Mouse (Mus musculus) myocyte (in vitro differentiated cells): ENCODE results near the gene Zbtb49.
A peak's percentile ranks its signal among the peaks of the same experiment; 100 is the strongest.

Source experiments
- CEBPB ChIP-seq: IDR thresholded peaks from 2 replicates; pipeline ENCODE4 v1.6.1; 2011; ENCODE audit warnings: mild to moderate bottlenecking, moderate library complexity; ENCODE audit not compliant: poor library complexity, insufficient read depth, severe bottlenecking
- MAX ChIP-seq: IDR thresholded peaks from one replicate; pipeline ENCODE4 v1.6.1; 2011; ENCODE audit warnings: low read depth, mild to moderate bottlenecking, control low read depth
- MYOD1 ChIP-seq, 3 experiments: IDR thresholded peaks; one replicate each; pipeline ENCODE4 v1.6.1; 2011; ENCODE audit warnings: control low read depth in 2 of 3, low read depth in 2 of 3, mild to moderate bottlenecking in 2 of 3, moderate library complexity in 1 of 3; ENCODE audit not compliant: insufficient read length in 2 of 3, control insufficient read depth in 1 of 3
- MYOG ChIP-seq, 3 experiments: IDR thresholded peaks; one replicate each; pipeline ENCODE4 v1.6.1; 2011; ENCODE audit warnings: control low read depth in 2 of 3, low read depth in 2 of 3, mild to moderate bottlenecking in 2 of 3; ENCODE audit not compliant: insufficient read length in 2 of 3, control insufficient read depth in 1 of 3, insufficient read depth in 1 of 3
- POLR2A ChIP-seq: IDR thresholded peaks from one replicate; pipeline ENCODE4 v1.6.1; 2011; ENCODE audit warnings: low read depth, mild to moderate bottlenecking, control low read depth, moderate library complexity; ENCODE audit not compliant: insufficient read length
- POLR2AphosphoS2 ChIP-seq: IDR thresholded peaks from one replicate; pipeline ENCODE4 v1.6.1; 2011; ENCODE audit warnings: low read depth, control low read depth; ENCODE audit not compliant: insufficient read length
- TCF12 ChIP-seq: IDR thresholded peaks from one replicate; pipeline ENCODE4 v1.6.1; 2011; ENCODE audit warnings: mild to moderate bottlenecking, control low read depth; ENCODE audit not compliant: poor library complexity, insufficient read depth, severe bottlenecking
- TCF3 ChIP-seq: IDR thresholded peaks from one replicate; pipeline ENCODE4 v1.6.1; 2011; ENCODE audit warnings: low read depth, control low read depth; ENCODE audit not compliant: insufficient read length
- USF1 ChIP-seq: IDR thresholded peaks from one replicate; pipeline ENCODE4 v1.6.1; 2011; ENCODE audit warnings: low read depth, mild to moderate bottlenecking, control low read depth, moderate library complexity

DNA sequence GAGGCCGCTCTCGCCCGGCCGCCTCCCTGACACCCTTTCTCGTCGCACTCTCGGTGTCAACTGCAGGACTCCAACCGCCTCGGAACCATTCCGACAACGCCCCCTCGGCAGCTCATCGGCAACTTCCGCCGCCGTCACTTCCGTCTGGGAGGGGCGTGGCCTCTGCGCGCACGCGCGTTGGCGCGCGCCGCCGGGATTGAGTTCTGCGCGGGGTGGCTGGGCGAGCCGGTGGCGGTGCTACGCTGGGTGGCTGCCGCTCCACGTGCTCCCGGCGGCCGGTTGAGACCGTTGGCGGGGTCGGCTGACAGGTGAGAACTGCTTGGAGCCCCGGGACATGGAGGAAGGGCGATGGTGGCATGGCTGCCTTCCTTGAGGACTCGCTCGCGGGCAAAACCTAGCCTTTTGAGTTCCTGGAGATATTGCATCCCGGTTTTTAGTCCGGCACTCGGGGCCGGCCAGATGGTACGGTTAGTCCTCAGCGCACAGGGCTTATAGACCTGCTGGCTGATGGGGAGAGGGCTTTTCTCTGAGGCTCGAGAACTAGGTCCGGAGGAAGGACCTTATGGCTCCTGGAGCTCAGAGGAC lies at the start of gene Zbtb49, which contains the start of gene Lyar:
- TF ChIP-seq CEBPB, result no peak
- TF ChIP-seq TCF3, result no peak
- TF ChIP-seq USF1, result no peak
- TF ChIP-seq MYOG (IDR thresholded peaks at IDR 0.05; ENCODE audit: control insufficient read depth in 1 of 3, insufficient read depth in 1 of 3, insufficient read length in 2 of 3, low read depth in 2 of 3), result no peak
- peak; percentile 98 for TF ChIP-seq POLR2AphosphoS2
- TF ChIP-seq TCF12, result no peak
- TF ChIP-seq POLR2A, result peak; percentile 98
- TF ChIP-seq MYOD1 (IDR thresholded peaks at IDR 0.05; ENCODE audit: control insufficient read depth in 1 of 3, insufficient read length in 2 of 3, low read depth in 2 of 3), result no peak
- TF ChIP-seq MAX, result peak; percentile 27
